Mouse (Mus musculus) liver, embryonic 14.5 days (tissue): Measurements from ENCODE around the gene Map2k3.

Source experiments
- CTCF ChIP-seq: IDR thresholded peaks from 2 replicates; pipeline ENCODE4 v1.5.1; 2016; ENCODE audit warnings: antibody characterized with exemption, low read depth, control low read depth
- EP300 ChIP-seq: IDR thresholded peaks from 2 replicates; pipeline ENCODE4 v1.6.1; 2016; ENCODE audit warnings: antibody characterized with exemption, low read depth

DNA sequence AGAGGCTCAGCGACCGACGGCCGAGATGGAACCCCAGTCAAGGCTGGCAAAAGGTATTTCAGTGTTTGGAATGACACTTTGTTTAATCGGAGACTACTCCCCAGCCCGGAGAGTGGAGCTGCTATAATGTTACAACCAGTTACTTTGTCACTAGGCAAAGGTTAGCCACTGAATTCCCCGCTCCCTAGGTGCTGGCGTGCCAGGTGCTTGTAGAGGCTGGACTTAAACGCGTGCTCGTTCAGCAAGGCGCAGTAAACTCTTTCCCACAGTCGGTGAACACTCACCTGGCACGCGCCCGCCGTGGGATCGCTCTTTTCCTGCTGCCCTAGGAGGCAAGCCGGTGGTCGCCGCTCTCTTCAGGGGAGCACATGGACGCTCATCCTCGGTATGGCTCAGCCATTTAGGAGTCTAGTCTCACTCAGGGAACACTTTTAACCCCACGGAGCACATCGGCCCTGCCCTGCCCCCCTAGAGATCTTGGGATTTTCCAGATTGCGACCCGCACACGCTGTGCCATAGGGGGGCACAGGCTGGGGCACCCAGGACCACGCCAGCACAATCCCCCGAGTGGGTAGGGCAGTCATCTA is 458 bp upstream of the Map2k3 start:
- TF ChIP-seq CTCF (no peak), EP300 (no peak)
